Mouse (Mus musculus) stomach, postnatal 0 days (tissue): ENCODE data around the gene Gm21973. TPM values are rescaled to one million over a fixed set of nuclear protein-coding genes. Genes with fewer than 3 reads are reported as not detected.

Experiments used
- ATAC-seq: fragments of 200-750 bp; cut with Nextera tagmentation; 2 replicates; pipeline ENCODE4 v1.8.0; 2017; ENCODE audit not compliant: low FRiP score, low TSS enrichment
- DNase-seq: peaks from one replicate; pipeline ENCODE4 v3.0.0-alpha.2; 2016; ENCODE audit warnings: low spot score
- H3K27ac ChIP-seq: fragments of 300-500 bp; sonication (generic); replicated peaks from 2 replicates; pipeline ENCODE4 v1.5.1; 2014; ENCODE audit warnings: mild to moderate bottlenecking, control low read depth
- H3K27me3 ChIP-seq: fragments of 300-500 bp; sonication (generic); 2 replicates; pipeline ENCODE4 v1.6.1; 2014; ENCODE audit warnings: low read length; ENCODE audit not compliant: control insufficient read depth, insufficient read depth
- H3K36me3 ChIP-seq: fragments of 300-500 bp; sonication (generic); 2 replicates; pipeline ENCODE4 v1.6.1; 2014; ENCODE audit warnings: low read length, mixed read lengths; ENCODE audit not compliant: control insufficient read depth, insufficient read depth
- H3K4me1 ChIP-seq: fragments of 300-500 bp; sonication (generic); replicated peaks from 2 replicates; pipeline ENCODE4 v1.6.1; 2014; ENCODE audit warnings: antibody characterized with exemption; ENCODE audit not compliant: control insufficient read depth, insufficient read depth
- H3K4me2 ChIP-seq: fragments of 300-500 bp; sonication (generic); replicated peaks from 2 replicates; pipeline ENCODE4 v1.6.1; 2014; ENCODE audit warnings: low read depth, mild to moderate bottlenecking, control low read depth, moderate library complexity
- H3K4me3 ChIP-seq: fragments of 300-500 bp; sonication (generic); 2 replicates; pipeline ENCODE4 v1.5.1; 2014; ENCODE audit warnings: low read depth, low read length, control low read depth
- H3K9ac ChIP-seq: fragments of 300-500 bp; sonication (generic); 2 replicates; pipeline ENCODE4 v1.6.1; 2014; ENCODE audit warnings: mild to moderate bottlenecking, low read length, control low read depth, mixed read lengths
- H3K9me3 ChIP-seq: fragments of 300-500 bp; sonication (generic); 2 replicates; pipeline ENCODE4 v1.6.1; 2016; ENCODE audit warnings: low read length; ENCODE audit not compliant: control insufficient read depth
- CTCF ChIP-seq: IDR thresholded peaks from 2 replicates; pipeline ENCODE4 v1.5.1; 2016; ENCODE audit warnings: antibody characterized with exemption, low read depth, mild to moderate bottlenecking, moderate library complexity
- EP300 ChIP-seq: optimal IDR thresholded peaks from 2 replicates; pipeline ENCODE3; 2016; ENCODE audit warnings: antibody characterized with exemption
- WGBS: fragments of 180-500 bp; shearing (Covaris S2); extraction: QIAGEN DNeasy Blood & Tissue Kit; methylation state at CpG from one replicate; pipeline ENCODE4 v1.1.7; 2014; 5-methylcytosine and 5-hydroxymethylcytosine counted together
- polyA plus RNA-seq: library from polyadenylated mRNA; unstranded; fragments of >200 nt; fragmentation: Nextera tagmentation; extraction: Ambion mirVana; gene quantifications from 2 replicates; pipeline ENCODE4 v1.2.1, GENCODE M21; 2015

Gene Gm21973
- polyA plus RNA-seq, 1 experiment from 2014 or later: not detected

- no peaks in the 10 kb centered on the region for H3K9me3 ChIP-seq
- H3K4me3 ChIP-seq: no peak overlapping the region
- no peak for TF ChIP-seq CTCF
- no peak for TF ChIP-seq EP300
- no peak overlapping the region for H3K4me2 ChIP-seq
- H3K9ac ChIP-seq: no peak overlapping the region
- no peak for DNase-seq
- 93% methylated on average over 1 of the region's 1 CpGs for WGBS
- H3K4me1 ChIP-seq: no peaks in the 10 kb centered on the region
- H3K36me3 ChIP-seq: no peaks in the 10 kb centered on the region
- no peak for ATAC-seq
- no peaks in the 10 kb centered on the region for H3K27me3 ChIP-seq
- no peak overlapping the region for H3K27ac ChIP-seq
Measured at GRCm38 (mm10) chr15:10332566-10332965, 7.4 kb downstream of the Gm21973 start.

- WGBS: 49% methylated on average over 3 of the region's 3 CpGs
- no peak for DNase-seq
Measured at GRCm38 (mm10) chr15:10338606-10339005, 13.4 kb downstream of the Gm21973 start.

GRCm38 (mm10) chr15:10347044-10347443 lies 21.9 kb downstream of the Gm21973 start:
- H3K4me3 ChIP-seq: no peak overlapping the region
- no peak overlapping the region for H3K4me2 ChIP-seq
- no peak for DNase-seq
- H3K9me3 ChIP-seq: no peaks in the 10 kb centered on the region
- H3K9ac ChIP-seq: no peak overlapping the region
- TF ChIP-seq EP300 (no peak), CTCF (no peak)
- no peaks in the 10 kb centered on the region for H3K4me1 ChIP-seq
- ATAC-seq: no peak
- 87% methylated on average over 6 of the region's 6 CpGs for WGBS
- no peaks in the 10 kb centered on the region for H3K27me3 ChIP-seq
- no peaks in the 10 kb centered on the region for H3K36me3 ChIP-seq
- H3K27ac ChIP-seq: no peak overlapping the region

More at GRCm38 (mm10) chr15:10338606-10339005, 13.4 kb downstream of the Gm21973 start:
- no peak overlapping the region for H3K27ac ChIP-seq
- no peaks in the 10 kb centered on the region for H3K4me1 ChIP-seq
- no peaks in the 10 kb centered on the region for H3K27me3 ChIP-seq
- no peak overlapping the region for H3K4me2 ChIP-seq
- ATAC-seq: no peak
- TF ChIP-seq EP300: no peak
- no peak for TF ChIP-seq CTCF
- H3K9ac ChIP-seq: no peak overlapping the region
- H3K9me3 ChIP-seq: no peaks in the 10 kb centered on the region
- H3K4me3 ChIP-seq: no peak overlapping the region
- H3K36me3 ChIP-seq: no peaks in the 10 kb centered on the region

- H3K27ac ChIP-seq: no peak within 1 kb of the TSS
Measured at GRCm38 (mm10) chr15:10358039-10358948, 33.1 kb downstream of the Gm21973 start, which contains the start of gene Agxt2. TSS of gene Agxt2 (plus strand) at chr15:10358532.

GRCm38 (mm10) chr15:10366331-10366730 lies 41.2 kb downstream of the Gm21973 start:
- WGBS: 92% methylated on average over 2 of the region's 2 CpGs
- TF ChIP-seq EP300: no peak
- TF ChIP-seq CTCF: no peak
- no peaks in the 10 kb centered on the region for H3K27me3 ChIP-seq
- H3K27ac ChIP-seq: no peak overlapping the region
- DNase-seq: no peak
- H3K9ac ChIP-seq: no peak overlapping the region
- H3K4me3 ChIP-seq: no peak overlapping the region
- H3K36me3 ChIP-seq: no peaks in the 10 kb centered on the region
- H3K9me3 ChIP-seq: no peaks in the 10 kb centered on the region
- ATAC-seq: no peak
- H3K4me2 ChIP-seq: no peak overlapping the region
- no peaks in the 10 kb centered on the region for H3K4me1 ChIP-seq

More at GRCm38 (mm10) chr15:10358039-10358948, 33.1 kb downstream of the Gm21973 start, which contains the start of gene Agxt2:
- TF ChIP-seq CTCF (no peak), EP300 (no peak)
- Histone ChIP-seq H3K9ac (no peak within 1 kb of the TSS), H3K36me3 (no peaks in the 10 kb centered on the region), H3K9me3 (no peaks in the 10 kb centered on the region), H3K4me1 (no peaks in the 10 kb centered on the region), H3K4me3 (no peak within 1 kb of the TSS), H3K27me3 (no peaks in the 10 kb centered on the region), H3K4me2 (no peak within 1 kb of the TSS)
- ATAC-seq (no peak), DNase-seq (peak; percentile 23)
- WGBS: 65% methylated on average over 9 of the region's 9 CpGs

GRCm38 (mm10) chr15:10375404-10375803 lies 50.2 kb downstream of the Gm21973 start:
- no peak overlapping the region for H3K4me2 ChIP-seq
- H3K4me1 ChIP-seq: no peaks in the 10 kb centered on the region
- no peaks in the 10 kb centered on the region for H3K9me3 ChIP-seq
- H3K9ac ChIP-seq: no peak overlapping the region
- H3K4me3 ChIP-seq: no peak overlapping the region
- 42% methylated on average over 3 of the region's 3 CpGs for WGBS
- H3K36me3 ChIP-seq: no peaks in the 10 kb centered on the region
- DNase-seq (no peak), ATAC-seq (no peak)
- no peaks in the 10 kb centered on the region for H3K27me3 ChIP-seq
- TF ChIP-seq CTCF (no peak), EP300 (no peak)
- H3K27ac ChIP-seq: no peak overlapping the region
